In the genomic region with DNA sequence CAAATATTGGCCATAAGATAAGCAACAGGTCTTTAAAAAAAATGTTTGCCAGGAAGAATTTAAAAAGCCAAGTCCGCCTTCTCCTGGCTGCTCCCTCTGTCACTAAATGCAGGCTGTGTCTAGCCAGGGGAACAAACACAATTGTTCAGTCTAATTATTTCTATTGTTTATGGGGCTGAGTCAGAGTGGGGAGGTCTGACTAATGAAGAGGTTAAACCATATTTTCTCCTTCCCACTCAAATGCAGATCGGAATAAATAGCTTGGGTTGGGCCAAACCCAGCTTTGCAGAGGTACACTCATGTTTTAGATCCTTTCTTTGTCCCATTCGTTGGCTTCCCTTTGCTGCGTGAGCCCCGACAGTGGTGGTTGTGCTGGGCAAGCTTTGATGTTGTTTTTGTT, we compare ENCODE assay signal across 20 mouse cellular contexts.
"Had no signal": no experiment of that assay in that cellular context is flagged by ENCODE, and none has a peak within 500 bp of the region (broad histone marks: within the 10 kb centered on the region; RNA-seq: fewer than 3 reads in every experiment).

No protein-coding gene starts in this region.

- H3K4me1 ChIP-seq: liver, embryonic 15.5 days; lung, embryonic 15.5 days; midbrain, embryonic 12.5 days; midbrain, embryonic 15.5 days; neural tube, embryonic 13.5 days; neural tube, embryonic 15.5 days had no signal

- H3K9me3 ChIP-seq: liver, embryonic 15.5 days; lung, embryonic 15.5 days; midbrain, embryonic 12.5 days; midbrain, embryonic 15.5 days; neural tube, embryonic 13.5 days; neural tube, embryonic 15.5 days had no signal

- ATAC-seq: liver, postnatal 0 days; lung, postnatal 0 days; midbrain, embryonic 15.5 days had no signal

- H3K36me3 ChIP-seq: liver, embryonic 15.5 days; lung, embryonic 15.5 days; midbrain, embryonic 12.5 days; midbrain, embryonic 15.5 days; neural tube, embryonic 13.5 days; neural tube, embryonic 15.5 days had no signal

- H3K27ac ChIP-seq: liver, embryonic 15.5 days; lung, embryonic 15.5 days; macrophage; midbrain, embryonic 12.5 days; midbrain, embryonic 15.5 days; neural tube, embryonic 13.5 days; neural tube, embryonic 15.5 days had no signal

- H3K4me3 ChIP-seq: liver, embryonic 15.5 days; lung, embryonic 15.5 days; midbrain, embryonic 12.5 days; midbrain, embryonic 15.5 days; neural tube, embryonic 13.5 days; neural tube, embryonic 15.5 days had no signal

- H3K9ac ChIP-seq: liver, embryonic 15.5 days; liver, postnatal 0 days; lung, embryonic 15.5 days; midbrain, embryonic 12.5 days; midbrain, embryonic 15.5 days; neural tube, embryonic 13.5 days; neural tube, embryonic 15.5 days had no signal

- H3K4me2 ChIP-seq: liver, embryonic 15.5 days; lung, embryonic 15.5 days; midbrain, embryonic 12.5 days; midbrain, embryonic 15.5 days; neural tube, embryonic 13.5 days; neural tube, embryonic 15.5 days had no signal

- DNase-seq: liver, postnatal 0 days; lung, adult 2 months; lung, postnatal 14 days; lung, postnatal 36 days; retina, postnatal 1 day; right cerebral cortex, adult 18-20 months; right cerebral cortex, postnatal 25 days; right cerebral cortex, postnatal 4 days; spleen, adult 18-20 months; thymus, adult 18-20 months; thymus, postnatal 14 days; thymus, postnatal 36 days had no signal
